Mouse (Mus musculus): ENCODE measurements around the gene Zbtb16. TPM values are rescaled to one million over a fixed set of nuclear protein-coding genes. Genes with fewer than 3 reads are reported as not detected.

Zbtb16 gene
- polyA plus RNA-seq (2016; fragmentation: Nextera tagmentation; extraction: Ambion mirVana): 0.85 and 1.00 TPM in 2 replicates

- Histone ChIP-seq H3K27me3 (replicated peaks) (peaks cover 73% of the 10 kb centered on the region), H3K4me1 (replicated peaks) (peaks cover 23% of the 10 kb centered on the region), H3K4me3 (peak within 1 kb of the TSS; percentile 64), H3K36me3 (no peaks in the 10 kb centered on the region), H3K4me2 (peak within 1 kb of the TSS; percentile 98), H3K9me3 (replicated peaks) (no peaks in the 10 kb centered on the region), H3K27ac (ENCODE audit: poor library complexity, severe bottlenecking) (no peak within 1 kb of the TSS), H3K9ac (peak within 1 kb of the TSS; percentile 50)
- WGBS: under 1% methylated on average over 71 of the region's 78 CpGs
- peak; percentile 73 for ATAC-seq (ENCODE audit: insufficient number of reproducible peaks, low FRiP score)
Measured at GRCm38 (mm10) chr9:48835631-48836565, at the start of gene Zbtb16. Gene Zbtb16, minus strand, starts transcription at chr9:48836222.

GRCm38 (mm10) chr9:48872896-48873295 is 36.9 kb upstream of the Zbtb16 start:
- H3K9me3 ChIP-seq (replicated peaks): no peaks in the 10 kb centered on the region
- H3K9ac ChIP-seq: no peak overlapping the region
- WGBS: 83% methylated on average over 8 of the region's 8 CpGs
- peaks cover 14% of the 10 kb centered on the region for H3K27me3 ChIP-seq (replicated peaks)
- ATAC-seq (ENCODE audit: insufficient number of reproducible peaks, low FRiP score): no peak
- no peaks in the 10 kb centered on the region for H3K4me1 ChIP-seq (replicated peaks)
- H3K27ac ChIP-seq (ENCODE audit: poor library complexity, severe bottlenecking): no peak overlapping the region
- no peaks in the 10 kb centered on the region for H3K36me3 ChIP-seq
- no peak overlapping the region for H3K4me3 ChIP-seq
- no peak overlapping the region for H3K4me2 ChIP-seq

GRCm38 (mm10) chr9:48866523-48867121 is 30.6 kb upstream of the Zbtb16 start:
- Histone ChIP-seq H3K4me1 (replicated peaks) (no peaks in the 10 kb centered on the region), H3K36me3 (no peaks in the 10 kb centered on the region), H3K4me2 (no peak overlapping the region), H3K9ac (no peak overlapping the region), H3K27me3 (replicated peaks) (peaks cover 40% of the 10 kb centered on the region), H3K4me3 (no peak overlapping the region), H3K27ac (ENCODE audit: poor library complexity, severe bottlenecking) (no peak overlapping the region), H3K9me3 (replicated peaks) (no peaks in the 10 kb centered on the region)
- 75% methylated on average over 12 of the region's 12 CpGs for WGBS
- no peak for ATAC-seq (ENCODE audit: insufficient number of reproducible peaks, low FRiP score)

GRCm38 (mm10) chr9:48865235-48865634 is 29.2 kb upstream of the Zbtb16 start:
- no peak for ATAC-seq (ENCODE audit: insufficient number of reproducible peaks, low FRiP score)
- Histone ChIP-seq H3K4me3 (no peak overlapping the region), H3K27me3 (replicated peaks) (peaks cover 42% of the 10 kb centered on the region)

GRCm38 (mm10) chr9:48861481-48861880 is 25.5 kb upstream of the Zbtb16 start:
- H3K9ac ChIP-seq: no peak overlapping the region
- no peak overlapping the region for H3K27ac ChIP-seq (ENCODE audit: poor library complexity, severe bottlenecking)
- H3K4me2 ChIP-seq: no peak overlapping the region
- H3K36me3 ChIP-seq: no peaks in the 10 kb centered on the region
- WGBS: 77% methylated on average over 10 of the region's 10 CpGs
- peaks cover 45% of the 10 kb centered on the region for H3K27me3 ChIP-seq (replicated peaks)
- H3K4me3 ChIP-seq: no peak overlapping the region
- no peak for ATAC-seq (ENCODE audit: insufficient number of reproducible peaks, low FRiP score)
- no peaks in the 10 kb centered on the region for H3K9me3 ChIP-seq (replicated peaks)
- H3K4me1 ChIP-seq (replicated peaks): no peaks in the 10 kb centered on the region

More at GRCm38 (mm10) chr9:48865235-48865634, 29.2 kb upstream of the Zbtb16 start:
- Histone ChIP-seq H3K4me2 (no peak overlapping the region), H3K4me1 (replicated peaks) (no peaks in the 10 kb centered on the region), H3K9ac (no peak overlapping the region), H3K27ac (ENCODE audit: poor library complexity, severe bottlenecking) (no peak overlapping the region), H3K9me3 (replicated peaks) (no peaks in the 10 kb centered on the region), H3K36me3 (no peaks in the 10 kb centered on the region)
- WGBS: 56% methylated on average over 9 of the region's 9 CpGs

- Histone ChIP-seq H3K36me3 (no peaks in the 10 kb centered on the region), H3K4me1 (replicated peaks) (no peaks in the 10 kb centered on the region), H3K9ac (no peak overlapping the region), H3K27ac (ENCODE audit: poor library complexity, severe bottlenecking) (no peak overlapping the region), H3K4me3 (no peak overlapping the region), H3K27me3 (replicated peaks) (peaks cover 38% of the 10 kb centered on the region), H3K4me2 (no peak overlapping the region), H3K9me3 (replicated peaks) (no peaks in the 10 kb centered on the region; the same call in 1 of the 2 replicates)
- no peak for ATAC-seq (ENCODE audit: insufficient number of reproducible peaks, low FRiP score)
- 1% methylated on average over 6 of the region's 6 CpGs for WGBS
Measured at GRCm38 (mm10) chr9:48860526-48860845, 24.5 kb upstream of the Zbtb16 start.

- WGBS: 31% methylated on average over 10 of the region's 10 CpGs
- ATAC-seq (ENCODE audit: insufficient number of reproducible peaks, low FRiP score): no peak
Measured at GRCm38 (mm10) chr9:48859828-48860525, 24.0 kb upstream of the Zbtb16 start.

GRCm38 (mm10) chr9:48857944-48858343 is 21.9 kb upstream of the Zbtb16 start:
- Histone ChIP-seq H3K9ac (no peak overlapping the region), H3K36me3 (no peaks in the 10 kb centered on the region), H3K27ac (ENCODE audit: poor library complexity, severe bottlenecking) (no peak overlapping the region), H3K27me3 (replicated peaks) (peaks cover 26% of the 10 kb centered on the region), H3K4me3 (no peak overlapping the region), H3K4me2 (no peak overlapping the region), H3K4me1 (replicated peaks) (no peaks in the 10 kb centered on the region), H3K9me3 (replicated peaks) (no peaks in the 10 kb centered on the region; the same call in 1 of the 2 replicates)
- 66% methylated on average over 7 of the region's 7 CpGs for WGBS
- no peak for ATAC-seq (ENCODE audit: insufficient number of reproducible peaks, low FRiP score)

More at GRCm38 (mm10) chr9:48859828-48860525, 24.0 kb upstream of the Zbtb16 start:
- no peak overlapping the region for H3K9ac ChIP-seq
- H3K4me2 ChIP-seq: no peak overlapping the region
- peaks cover 38% of the 10 kb centered on the region for H3K27me3 ChIP-seq (replicated peaks)
- H3K36me3 ChIP-seq: no peaks in the 10 kb centered on the region
- H3K9me3 ChIP-seq (replicated peaks): no peaks in the 10 kb centered on the region; the same call in 1 of the 2 replicates
- no peak overlapping the region for H3K27ac ChIP-seq (ENCODE audit: poor library complexity, severe bottlenecking)
- H3K4me3 ChIP-seq: no peak overlapping the region
- H3K4me1 ChIP-seq (replicated peaks): no peaks in the 10 kb centered on the region

GRCm38 (mm10) chr9:48856240-48856639 is 20.2 kb upstream of the Zbtb16 start:
- Histone ChIP-seq H3K36me3 (no peaks in the 10 kb centered on the region), H3K27me3 (replicated peaks) (peaks cover 10% of the 10 kb centered on the region), H3K4me1 (replicated peaks) (no peaks in the 10 kb centered on the region), H3K9me3 (replicated peaks) (no peaks in the 10 kb centered on the region; the same call in 1 of the 2 replicates), H3K9ac (no peak overlapping the region), H3K27ac (ENCODE audit: poor library complexity, severe bottlenecking) (no peak overlapping the region), H3K4me3 (no peak overlapping the region), H3K4me2 (no peak overlapping the region)
- ATAC-seq (ENCODE audit: insufficient number of reproducible peaks, low FRiP score): no peak
- 74% methylated on average over 4 of the region's 4 CpGs for WGBS

GRCm38 (mm10) chr9:48849531-48849930 is 13.5 kb upstream of the Zbtb16 start:
- H3K9me3 ChIP-seq (replicated peaks): no peaks in the 10 kb centered on the region
- WGBS: 62% methylated on average over 5 of the region's 5 CpGs
- H3K36me3 ChIP-seq: no peaks in the 10 kb centered on the region
- no peak overlapping the region for H3K9ac ChIP-seq
- no peaks in the 10 kb centered on the region; the same call in 1 of the 2 replicates for H3K27me3 ChIP-seq (replicated peaks)
- no peak overlapping the region for H3K4me3 ChIP-seq
- H3K4me2 ChIP-seq: no peak overlapping the region
- no peak for ATAC-seq (ENCODE audit: insufficient number of reproducible peaks, low FRiP score)
- no peaks in the 10 kb centered on the region for H3K4me1 ChIP-seq (replicated peaks)
- no peak overlapping the region for H3K27ac ChIP-seq (ENCODE audit: poor library complexity, severe bottlenecking)

GRCm38 (mm10) chr9:48839568-48839967 is 3.5 kb upstream of the Zbtb16 start:
- H3K4me2 ChIP-seq: no peak overlapping the region
- 88% methylated on average over 3 of the region's 3 CpGs for whole genome bisulfite sequencing
- H3K9me3 ChIP-seq (replicated peaks): no peaks in the 10 kb centered on the region
- no peak overlapping the region for H3K9ac ChIP-seq
- no peak for ATAC-seq (ENCODE audit: insufficient number of reproducible peaks, low FRiP score)
- peaks cover 50% of the 10 kb centered on the region for H3K27me3 ChIP-seq (replicated peaks)
- H3K36me3 ChIP-seq: no peaks in the 10 kb centered on the region
- peaks cover 23% of the 10 kb centered on the region for H3K4me1 ChIP-seq (replicated peaks)
- no peak overlapping the region for H3K27ac ChIP-seq (ENCODE audit: poor library complexity, severe bottlenecking)
- no peak overlapping the region for H3K4me3 ChIP-seq

Measured in heart, embryonic 12.5 days (tissue).